Mouse (Mus musculus) CH12.LX (cell line): ENCODE measurements around the gene Tpx2. TPM values are rescaled to one million over a fixed set of nuclear protein-coding genes. Genes with fewer than 3 reads are reported as not detected.
A peak's percentile ranks its signal among the peaks of the same experiment; 100 is the strongest.

Experiments
- DNase-seq: peaks from one replicate; pipeline ENCODE4 v3.0.0-alpha.2; 2013; ENCODE audit errors: extremely low read depth
- H3K27ac ChIP-seq: 2 replicates; pipeline ENCODE4 v1.5.1; 2012; ENCODE audit warnings: low read depth, mild to moderate bottlenecking, control low read depth, moderate library complexity; ENCODE audit not compliant: insufficient read depth
- H3K27me3 ChIP-seq: replicated peaks from 2 replicates; pipeline ENCODE3; 2012; ENCODE audit warnings: inconsistent platforms
- H3K36me3 ChIP-seq, 2 experiments: replicated peaks in 1 of 2; 2 replicates each; pipeline versions ENCODE3 to v1.6.1; 2012; ENCODE audit warnings: inconsistent platforms in 1 of 2, low read length in 1 of 2, mild to moderate bottlenecking in 1 of 2, mixed read lengths in 1 of 2, moderate library complexity in 1 of 2; ENCODE audit not compliant: control insufficient read depth in 1 of 2, insufficient read depth in 1 of 2
- H3K4me1 ChIP-seq, 2 experiments: 2 replicates each; pipeline ENCODE4 v1.6.1; 2012; ENCODE audit warnings: inconsistent platforms in 1 of 2, moderate library complexity in 1 of 2; ENCODE audit not compliant: insufficient read depth in 2 of 2, control insufficient read depth in 1 of 2
- H3K4me2 ChIP-seq: 2 replicates; pipeline ENCODE4 v1.6.1; 2012; ENCODE audit warnings: low read depth, mild to moderate bottlenecking, control low read depth; ENCODE audit not compliant: poor library complexity, insufficient read depth, severe bottlenecking
- H3K4me3 ChIP-seq, 3 experiments: fragments of 150-350 bp in 1 of 3; sonication (generic) in 1 of 3; replicated peaks in 1 of 3; 2 replicates each; pipeline versions ENCODE3 to v1.5.1; 2011 to 2012; ENCODE audit warnings: low read depth in 2 of 3, low read length in 2 of 3, mild to moderate bottlenecking in 2 of 3, moderate library complexity in 2 of 3, control low read depth in 1 of 3, improper control_type of control experiment in 1 of 3, inconsistent platforms in 1 of 3, mixed read lengths in 1 of 3; ENCODE audit not compliant: poor library complexity in 1 of 3
- H3K79me2 ChIP-seq: replicated peaks from 2 replicates; pipeline ENCODE4 v1.6.1; 2012; ENCODE audit warnings: mild to moderate bottlenecking, moderate library complexity; ENCODE audit not compliant: control insufficient read depth, poor library complexity, insufficient read depth, severe bottlenecking; ENCODE audit errors: extremely low read depth
- H3K9ac ChIP-seq: 2 replicates; pipeline ENCODE4 v1.6.1; 2012; ENCODE audit warnings: low read depth, mild to moderate bottlenecking, control low read depth, moderate library complexity; ENCODE audit not compliant: insufficient read depth
- H3K9me3 ChIP-seq: replicated peaks from 2 replicates; pipeline ENCODE3; 2012; ENCODE audit warnings: low read length, inconsistent platforms, mixed read lengths
- BHLHE40 ChIP-seq: IDR thresholded peaks from 2 replicates; pipeline ENCODE4 v1.6.1; 2011; ENCODE audit warnings: mild to moderate bottlenecking, low read depth, low read length, improper control_type of control experiment
- CHD1 ChIP-seq: IDR thresholded peaks from 2 replicates; pipeline ENCODE4 v1.6.1; 2012; ENCODE audit warnings: low read depth, low read length, improper control_type of control experiment, inconsistent platforms
- CHD2 ChIP-seq: IDR thresholded peaks from 2 replicates; pipeline ENCODE4 v1.6.1; 2011; ENCODE audit warnings: low read length, improper control_type of control experiment
- CTCF ChIP-seq, 2 experiments: IDR thresholded peaks in 1 of 2; conservative IDR thresholded peaks in 1 of 2; 2 replicates each; pipeline ENCODE4 v1.5.1; 2011 to 2012; ENCODE audit warnings: low read depth in 2 of 2, low read length in 2 of 2, improper control_type of control experiment in 1 of 2, inconsistent platforms in 1 of 2, mild to moderate bottlenecking in 1 of 2, moderate library complexity in 1 of 2
- GABPA ChIP-seq: IDR thresholded peaks from 2 replicates; pipeline ENCODE4 v1.6.1; 2012; ENCODE audit warnings: low read depth, low read length, improper control_type of control experiment, inconsistent platforms; ENCODE audit not compliant: insufficient replicate concordance
- IRF4 ChIP-seq: IDR thresholded peaks from 2 replicates; pipeline ENCODE4 v1.6.1; 2014; ENCODE audit warnings: low read depth, mild to moderate bottlenecking, inconsistent platforms, low read length, improper control_type of control experiment
- JUN ChIP-seq: IDR thresholded peaks from 2 replicates; pipeline ENCODE4 v1.6.1; 2011; ENCODE audit warnings: low read depth, mild to moderate bottlenecking, low read length, improper control_type of control experiment, moderate library complexity; ENCODE audit not compliant: insufficient read depth
- JUND ChIP-seq: conservative IDR thresholded peaks from 2 replicates; pipeline ENCODE4 v1.6.1; 2011; ENCODE audit warnings: low read depth, low read length, improper control_type of control experiment
- KAT2A ChIP-seq: IDR thresholded peaks from 2 replicates; pipeline ENCODE4 v1.6.1; 2012; ENCODE audit warnings: low read length, improper control_type of control experiment, inconsistent platforms; ENCODE audit not compliant: insufficient replicate concordance
- MAX ChIP-seq: IDR thresholded peaks from 2 replicates; pipeline ENCODE4 v1.6.1; 2011; ENCODE audit warnings: low read length, improper control_type of control experiment
- MEF2A ChIP-seq: IDR thresholded peaks from 2 replicates; pipeline ENCODE4 v1.6.1; 2014; ENCODE audit warnings: low read depth, mild to moderate bottlenecking, inconsistent platforms, low read length, improper control_type of control experiment, borderline replicate concordance
- MXI1 ChIP-seq: IDR thresholded peaks from 2 replicates; pipeline ENCODE4 v1.6.1; 2011; ENCODE audit warnings: mild to moderate bottlenecking, low read depth, low read length, improper control_type of control experiment
- NELFE ChIP-seq: IDR thresholded peaks from 2 replicates; pipeline ENCODE4 v1.6.1; 2011; ENCODE audit warnings: low read depth, low read length, improper control_type of control experiment
- NRF1 ChIP-seq: IDR thresholded peaks from 2 replicates; pipeline ENCODE4 v1.6.1; 2014; ENCODE audit warnings: low read depth, mild to moderate bottlenecking, inconsistent platforms, low read length, improper control_type of control experiment, moderate library complexity
- PAX5 ChIP-seq: IDR thresholded peaks from 2 replicates; pipeline ENCODE4 v1.6.1; 2012; ENCODE audit warnings: low read length, inconsistent platforms, mixed read lengths
- POLR2A ChIP-seq: IDR thresholded peaks from 2 replicates; pipeline ENCODE4 v1.6.1; 2011; ENCODE audit warnings: low read depth, mild to moderate bottlenecking, improper control_type of control experiment, low read length
- POLR2AphosphoS2 ChIP-seq: IDR thresholded peaks from 2 replicates; pipeline ENCODE4 v1.6.1; 2011; ENCODE audit warnings: low read depth, low read length, improper control_type of control experiment
- RAD21 ChIP-seq: IDR thresholded peaks from 2 replicates; pipeline ENCODE4 v1.6.1; 2011; ENCODE audit warnings: low read depth, mild to moderate bottlenecking, low read length, improper control_type of control experiment, moderate library complexity
- RCOR1 ChIP-seq: conservative IDR thresholded peaks from 2 replicates; pipeline ENCODE4 v1.6.1; 2012; ENCODE audit warnings: low read depth, mild to moderate bottlenecking, inconsistent platforms, low read length, improper control_type of control experiment
- SIN3A ChIP-seq: IDR thresholded peaks from 2 replicates; pipeline ENCODE4 v1.6.1; 2012; ENCODE audit warnings: low read length, improper control_type of control experiment, inconsistent platforms
- TBP ChIP-seq: conservative IDR thresholded peaks from 2 replicates; pipeline ENCODE4 v1.6.1; 2011; ENCODE audit warnings: low read depth, low read length, improper control_type of control experiment
- TCF12 ChIP-seq: IDR thresholded peaks from 2 replicates; pipeline ENCODE4 v1.6.1; 2014; ENCODE audit warnings: low read depth, mild to moderate bottlenecking, inconsistent platforms, low read length, improper control_type of control experiment
- UBTF ChIP-seq: IDR thresholded peaks from 2 replicates; pipeline ENCODE4 v1.6.1; 2012; ENCODE audit warnings: low read depth, mild to moderate bottlenecking, inconsistent platforms, low read length, improper control_type of control experiment, moderate library complexity
- USF2 ChIP-seq: conservative IDR thresholded peaks from 2 replicates; pipeline ENCODE4 v1.6.1; 2011; ENCODE audit warnings: low read depth, low read length, improper control_type of control experiment
- ZC3H11A ChIP-seq: IDR thresholded peaks from 2 replicates; pipeline ENCODE4 v1.6.1; 2012; ENCODE audit warnings: low read depth, mild to moderate bottlenecking, inconsistent platforms, low read length, improper control_type of control experiment
- ZKSCAN1 ChIP-seq: IDR thresholded peaks from 2 replicates; pipeline ENCODE4 v1.6.1; 2012; ENCODE audit warnings: low read depth, inconsistent platforms, low read length, improper control_type of control experiment, borderline replicate concordance
- ZMIZ1 ChIP-seq: IDR thresholded peaks from 2 replicates; pipeline ENCODE4 v1.6.1; 2012; ENCODE audit warnings: low read depth, mild to moderate bottlenecking, inconsistent platforms, low read length, improper control_type of control experiment
- ZNF384 ChIP-seq: IDR thresholded peaks from 2 replicates; pipeline ENCODE4 v1.6.1; 2012; ENCODE audit warnings: low read depth, low read length, improper control_type of control experiment, inconsistent platforms
- dilution Hi-C: fragments of 300-500 bp; cut with MboI; formaldehyde crosslinking; loops from 2 replicates; pipeline ENCODE4 v1.14.3; 2020; ENCODE audit warnings: low sequenced_read_pairs; ENCODE audit not compliant: extremely low pct_unique_long_range_greater_than_20kb, extremely low pct_ligation_motif_present
- in situ Hi-C: fragments of 300-500 bp; cut with MboI; formaldehyde crosslinking; loops from 3 replicates; pipeline ENCODE4 v1.14.3; 2019; ENCODE audit warnings: low sequenced_read_pairs, low pct_ligation_motif_present, low pct_unique_long_range_greater_than_20kb, mixed read lengths
- polyA plus RNA-seq: library from polyadenylated mRNA; unstranded; fragments of >175 nt; gene quantifications from 2 replicates; pipeline ENCODE4 v1.2.1, GENCODE M21; 2012; ENCODE audit warnings: low read depth; ENCODE audit not compliant: insufficient read length
- total RNA-seq, 2 experiments: library from RNA; depleted of rRNA; stranded (reverse); fragments of 300-350 nt in 1 of 2; fragments of >200 nt in 1 of 2; gene quantifications; 2 replicates each; pipeline ENCODE4 v1.2.3; 2012 to 2014

Gene Tpx2
- total and polyA plus RNA-seq, 3 experiments, result 66.1 to 127 (median 98.0) TPM

- TF ChIP-seq JUND, result peak; percentile 87
- peak; percentile 88 for TF ChIP-seq BHLHE40
- TF ChIP-seq USF2, result no peak
- no peak; the same call in 1 of the 2 replicates for TF ChIP-seq POLR2AphosphoS2
- no peak; the same call in 1 of the 2 replicates for TF ChIP-seq NELFE
- 0 out of 2 replicates have a peak, but pooled peaks have one; percentile 53 for TF ChIP-seq KAT2A
- TF ChIP-seq MAX, result peak; percentile 86
- TF ChIP-seq POLR2A, result peak; percentile 57
These were observed 22.1 kb upstream of the Tpx2 start (continued) for GRCm38 (mm10) chr2:152825713-152826112.

- H3K9ac ChIP-seq, result peak overlapping the region; percentile 78
- H3K9me3 ChIP-seq, result no peaks in the 10 kb centered on the region
- dilution Hi-C loops (no loop called here), in situ Hi-C loops (no loop called here)
- H3K4me3 ChIP-seq, result peak overlapping the region; percentile 61 to 85 (median 81)
- H3K36me3 ChIP-seq, result peaks cover 17 to 26% of the 10 kb centered on the region in 2 experiments
- peak overlapping the region; percentile 99 for H3K4me2 ChIP-seq
- TF ChIP-seq TBP (no peak), MAX (peak; percentile 49; the same call in 1 of the 2 replicates)
- no peak for DNase-seq
- peak overlapping the region; percentile 95 for H3K27ac ChIP-seq
- peaks cover 1% of the 10 kb centered on the region for H3K27me3 ChIP-seq
- peaks cover 82% of the 10 kb centered on the region for H3K79me2 ChIP-seq
- peaks cover 11 to 74% of the 10 kb centered on the region in 2 experiments for H3K4me1 ChIP-seq
These were observed 21.3 kb upstream of the Tpx2 start for GRCm38 (mm10) chr2:152826481-152826880.

- Histone ChIP-seq H3K9ac (peak overlapping the region; percentile 78), H3K4me1 (peaks cover 6 to 71% of the 10 kb centered on the region in 2 experiments), H3K27me3 (peaks cover 1% of the 10 kb centered on the region), H3K27ac (peak overlapping the region; percentile 95), H3K4me3 (peak overlapping the region; percentile 61 to 85 (median 81)), H3K4me2 (peak overlapping the region; percentile 99), H3K36me3 (peaks cover 11 to 16% of the 10 kb centered on the region in 2 experiments), H3K79me2 (peaks cover 72% of the 10 kb centered on the region), H3K9me3 (no peaks in the 10 kb centered on the region)
- no peak for DNase-seq
- in situ Hi-C loops (no loop called here), dilution Hi-C loops (no loop called here)
- TF ChIP-seq CTCF (conservative IDR thresholded peaks at IDR 0.05 in 1 of 2, IDR thresholded peaks at IDR 0.05 in 1 of 2; ENCODE audit: low read depth in 2 of 2, low read length in 2 of 2) (no peak), ZMIZ1 (no peak), TBP (no peak), ZNF384 (no peak), RAD21 (no peak), GABPA (no peak), CHD2 (no peak), PAX5 (no peak), NRF1 (no peak), JUN (no peak), BHLHE40 (no peak), MEF2A (no peak; the same call in 1 of the 2 replicates), ZC3H11A (no peak), KAT2A (no peak), IRF4 (no peak), MAX (no peak), RCOR1 (no peak), CHD1 (no peak; the same call in 1 of the 2 replicates), USF2 (no peak), UBTF (0 out of 2 replicates have a peak, but pooled peaks have one; percentile 8), TCF12 (0 out of 2 replicates have a peak, but pooled peaks have one; percentile 12), NELFE (no peak), MXI1 (no peak), SIN3A (0 out of 2 replicates have a peak, but pooled peaks have one; percentile 7), ZKSCAN1 (no peak)
These were observed 20.3 kb upstream of the Tpx2 start for GRCm38 (mm10) chr2:152827321-152828010.
